19 mouse cellular contexts compared by ENCODE assay signal in the genomic region with DNA sequence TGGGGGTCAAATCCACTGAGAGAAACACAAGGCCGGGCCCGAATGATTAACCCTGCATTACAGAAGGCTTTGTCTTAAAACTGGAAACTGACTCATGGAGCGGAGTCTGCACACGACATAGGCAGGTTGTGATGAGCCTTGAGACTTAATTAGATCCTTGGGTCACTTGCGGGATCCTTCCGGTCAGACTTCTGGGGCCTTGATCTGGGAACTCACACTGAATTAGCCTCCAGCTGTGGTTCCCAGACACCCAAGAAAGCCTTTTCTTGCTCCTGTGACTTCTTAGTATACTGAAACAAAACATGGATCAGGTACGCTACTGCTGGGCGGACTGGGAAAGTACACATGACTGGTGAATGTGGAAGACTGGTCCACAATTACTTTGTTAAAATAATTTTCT.
"Had no signal": no experiment of that assay in that cellular context is flagged by ENCODE, and none has a peak within 500 bp of the region (broad histone marks: within the 10 kb centered on the region; RNA-seq: fewer than 3 reads in every experiment).

No protein-coding gene starts in this region.

- H3K36me3 ChIP-seq: liver, embryonic 13.5 days; neural tube, embryonic 13.5 days had no signal

- H3K27me3 ChIP-seq: liver, embryonic 13.5 days; neural tube, embryonic 13.5 days had no signal

- H3K4me1 ChIP-seq: liver, embryonic 13.5 days had no signal

- H3K9ac ChIP-seq: liver, embryonic 13.5 days; neural tube, embryonic 13.5 days had no signal

- H3K27ac ChIP-seq: layer of hippocampus, adult 2 months; liver, embryonic 13.5 days; neural tube, embryonic 13.5 days; stomach, postnatal 0 days had no signal

- ATAC-seq: intestine, embryonic 16.5 days had no signal

- H3K4me2 ChIP-seq: liver, embryonic 13.5 days; neural tube, embryonic 13.5 days had no signal

- H3K4me3 ChIP-seq: layer of hippocampus, adult 2 months; liver, embryonic 13.5 days; myocyte; neural tube, embryonic 13.5 days had no signal

- H3K9me3 ChIP-seq: liver, embryonic 13.5 days; neural tube, embryonic 13.5 days had no signal

- DNase-seq: kidney, adult 18-20 months; kidney, adult 9 months; kidney, postnatal 25 days; layer of hippocampus, adult 9-11 months; liver, embryonic 13.5 days; lung, adult 2 months; lung, postnatal 14 days; lung, postnatal 4 days; right cerebral cortex, adult 18-20 months; right cerebral cortex, postnatal 14 days; right cerebral cortex, postnatal 4 days; thymus, adult 2 months; thymus, postnatal 14 days; thymus, postnatal 4 days had no signal
